Mouse (Mus musculus) liver, embryonic 12.5 days (tissue): Measurements from ENCODE around the gene Cant1. TPM values are rescaled to one million over a fixed set of nuclear protein-coding genes. Genes with fewer than 3 reads are reported as not detected.
"Not testable (repeated sequence)": the region's sequence is repeated elsewhere in the genome, so short reads cannot be mapped to it uniquely, and the experiment has no call there.

ENCODE experiments used
- ATAC-seq: fragments of 200-750 bp; cut with Nextera tagmentation; 2 replicates; pipeline ENCODE4 v1.8.0; 2017; ENCODE audit warnings: moderate number of reproducible peaks, mild to moderate bottlenecking, moderate library complexity
- H3K27ac ChIP-seq: fragments of 300-500 bp; sonication (generic); 2 replicates; pipeline ENCODE4 v1.5.1; 2016; ENCODE audit warnings: mild to moderate bottlenecking
- H3K27me3 ChIP-seq: fragments of 300-500 bp; sonication (generic); replicated peaks from 2 replicates; pipeline ENCODE4 v1.6.1; 2016; ENCODE audit warnings: mild to moderate bottlenecking, moderate library complexity
- H3K36me3 ChIP-seq: fragments of 300-500 bp; sonication (generic); 2 replicates; pipeline ENCODE4 v1.6.1; 2016; ENCODE audit warnings: mild to moderate bottlenecking, moderate library complexity
- H3K4me1 ChIP-seq: fragments of 300-500 bp; sonication (generic); 2 replicates; pipeline ENCODE4 v1.6.1; 2016
- H3K4me2 ChIP-seq: fragments of 300-500 bp; sonication (generic); 2 replicates; pipeline ENCODE4 v1.6.1; 2016; ENCODE audit warnings: mild to moderate bottlenecking, moderate library complexity
- H3K4me3 ChIP-seq: fragments of 300-500 bp; sonication (generic); 2 replicates; pipeline ENCODE4 v1.5.1; 2016; ENCODE audit warnings: mild to moderate bottlenecking, moderate library complexity
- H3K9ac ChIP-seq: fragments of 300-500 bp; sonication (generic); 2 replicates; pipeline ENCODE4 v1.6.1; 2016; ENCODE audit warnings: mild to moderate bottlenecking, moderate library complexity
- H3K9me3 ChIP-seq: fragments of 300-500 bp; sonication (generic); replicated peaks from 2 replicates; pipeline ENCODE4 v1.6.1; 2016; ENCODE audit warnings: mild to moderate bottlenecking, moderate library complexity
- WGBS: fragments of 180-500 bp; shearing (Covaris S2); methylation state at CpG from one replicate; pipeline ENCODE4 v1.1.7; 2016; ENCODE audit not compliant: insufficient replicate concordance; 5-methylcytosine and 5-hydroxymethylcytosine counted together
- polyA plus RNA-seq: library from polyadenylated mRNA; unstranded; fragments of >200 nt; fragmentation: Nextera tagmentation; extraction: Ambion mirVana; gene quantifications from 2 replicates; pipeline ENCODE4 v1.2.1, GENCODE M21; 2016

The Cant1 gene
- polyA plus RNA-seq, 1 experiment from 2014 or later, result 14.5 TPM

DNA sequence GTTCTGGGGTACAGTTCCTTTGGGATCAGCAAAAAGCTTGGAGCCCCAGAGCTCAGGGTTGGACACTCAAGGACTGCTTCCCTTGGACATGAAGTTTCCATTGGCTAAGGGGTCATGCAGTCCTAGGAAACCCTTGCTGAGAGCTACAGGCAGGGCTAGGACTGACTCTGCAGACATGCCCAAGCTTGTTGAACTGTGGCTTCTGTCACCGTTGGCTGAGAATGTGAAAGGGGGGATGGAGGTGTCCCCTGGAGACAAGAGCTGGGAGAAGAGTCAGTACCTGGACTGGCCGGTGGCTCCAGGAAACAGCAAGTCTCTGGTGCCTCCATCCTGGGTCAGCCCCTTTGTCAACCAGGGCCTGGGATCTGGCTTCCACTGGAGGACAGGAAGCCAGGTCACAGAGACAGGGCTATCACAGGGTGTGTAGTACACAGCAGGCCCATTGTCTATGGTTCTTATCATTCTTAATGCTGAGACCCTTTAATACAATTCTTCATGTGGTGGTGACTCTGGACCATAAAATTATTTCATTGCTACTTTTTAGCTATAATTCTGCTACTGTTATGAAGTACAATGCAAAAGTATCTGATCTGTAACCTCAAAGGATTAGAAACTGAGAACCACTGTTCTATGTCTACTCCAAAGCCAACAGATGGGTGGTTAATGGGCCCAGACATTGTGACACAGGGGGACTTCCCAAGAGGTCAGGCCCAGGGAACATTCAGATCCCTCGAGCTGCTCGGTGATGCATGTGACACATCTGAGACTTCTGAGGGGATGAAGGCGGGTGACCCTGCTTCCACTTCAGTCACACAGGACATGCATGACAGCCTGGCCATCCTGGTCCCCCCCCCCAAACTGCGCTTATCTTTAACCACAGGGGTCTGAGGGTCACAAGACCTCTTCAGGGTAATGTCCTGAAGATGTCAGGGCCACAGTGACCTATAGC lies 14.7 kb downstream of the Cant1 start:
- Histone ChIP-seq H3K4me1 (peaks cover 33% of the 10 kb centered on the region), H3K4me2 (no peak overlapping the region), H3K4me3 (no peak overlapping the region), H3K9ac (no peak overlapping the region), H3K9me3 (no peaks in the 10 kb centered on the region), H3K27ac (no peak overlapping the region), H3K27me3 (no peaks in the 10 kb centered on the region), H3K36me3 (peaks cover 43% of the 10 kb centered on the region)
- ATAC-seq, result no peak
- WGBS, result 60% methylated on average over 6 of the region's 6 CpGs

DNA sequence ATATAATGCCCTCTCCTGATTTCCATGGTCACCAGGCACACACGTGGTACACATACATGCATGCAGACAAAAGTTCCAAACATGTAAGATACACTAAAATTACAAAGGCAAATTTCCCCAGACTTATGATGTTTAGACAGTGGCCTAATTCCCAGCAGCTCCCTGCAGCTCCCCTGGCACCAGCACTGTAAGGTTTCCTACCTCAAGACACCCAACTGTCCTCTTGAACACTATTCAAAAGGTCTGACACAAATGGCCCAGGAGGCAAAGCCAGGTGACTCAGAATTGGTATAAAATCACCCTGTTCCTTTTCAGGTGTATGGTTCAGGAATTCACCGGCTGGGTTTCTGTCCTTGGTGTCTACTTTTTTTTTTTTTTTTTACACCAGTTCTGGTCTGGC lies 15.7 kb downstream of the Cant1 start:
- H3K9ac ChIP-seq, result no peak overlapping the region
- no peaks in the 10 kb centered on the region for H3K27me3 ChIP-seq
- 67% methylated on average over 2 of the region's 2 CpGs for whole genome bisulfite sequencing
- no peak overlapping the region for H3K4me2 ChIP-seq
- ATAC-seq, result no peak
- H3K36me3 ChIP-seq, result peaks cover 34% of the 10 kb centered on the region
- H3K4me3 ChIP-seq, result no peak overlapping the region
- no peak overlapping the region for H3K27ac ChIP-seq
- H3K9me3 ChIP-seq, result no peaks in the 10 kb centered on the region
- H3K4me1 ChIP-seq, result peaks cover 34% of the 10 kb centered on the region

DNA sequence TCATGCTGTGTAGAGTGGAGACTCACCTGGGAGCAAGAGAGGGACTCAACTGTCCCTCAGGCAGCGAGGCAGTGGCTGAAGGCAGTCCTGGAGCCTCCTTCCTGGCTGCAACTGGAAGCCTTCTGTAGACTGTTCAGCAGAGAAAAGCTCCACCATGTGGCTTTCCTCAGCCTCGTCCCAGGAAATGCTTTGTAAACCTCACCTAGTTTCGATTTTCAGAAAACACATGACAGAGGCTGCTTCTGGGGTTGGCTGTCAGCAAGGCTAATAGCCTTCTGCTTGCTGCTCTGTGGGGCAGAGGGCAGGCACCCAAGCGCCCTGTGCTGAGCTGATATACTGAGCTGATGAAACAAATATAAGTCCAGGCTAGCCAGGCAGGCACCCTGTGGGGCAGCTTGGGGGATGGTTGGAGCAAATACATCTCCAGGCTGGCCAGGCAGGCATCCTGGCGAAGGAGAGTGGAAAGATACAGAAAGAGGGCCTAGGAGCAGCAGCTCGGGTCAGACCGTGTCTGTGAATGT lies 17.1 kb downstream of the Cant1 start, which contains the start of gene Lgals3bp:
Gene Lgals3bp, minus strand, starts transcription at position 333 of the 521 bp plus-strand sequence.
- H3K4me2 ChIP-seq, result peak within 1 kb of the TSS; percentile 48
- H3K4me3 ChIP-seq, result peak within 1 kb of the TSS; percentile 16; the same call in 1 of the 2 replicates
- no peaks in the 10 kb centered on the region for H3K27me3 ChIP-seq
- WGBS, result 37% methylated on average over 7 of the region's 7 CpGs
- peaks cover 23% of the 10 kb centered on the region for H3K36me3 ChIP-seq
- ATAC-seq, result peak; percentile 53
- no peaks in the 10 kb centered on the region for H3K9me3 ChIP-seq
- peak within 1 kb of the TSS; percentile 74 for H3K27ac ChIP-seq
- H3K9ac ChIP-seq, result 0 out of 2 replicates have a peak within 1 kb of the TSS, but pooled peaks have one; percentile 6
- peaks cover 34% of the 10 kb centered on the region for H3K4me1 ChIP-seq

DNA sequence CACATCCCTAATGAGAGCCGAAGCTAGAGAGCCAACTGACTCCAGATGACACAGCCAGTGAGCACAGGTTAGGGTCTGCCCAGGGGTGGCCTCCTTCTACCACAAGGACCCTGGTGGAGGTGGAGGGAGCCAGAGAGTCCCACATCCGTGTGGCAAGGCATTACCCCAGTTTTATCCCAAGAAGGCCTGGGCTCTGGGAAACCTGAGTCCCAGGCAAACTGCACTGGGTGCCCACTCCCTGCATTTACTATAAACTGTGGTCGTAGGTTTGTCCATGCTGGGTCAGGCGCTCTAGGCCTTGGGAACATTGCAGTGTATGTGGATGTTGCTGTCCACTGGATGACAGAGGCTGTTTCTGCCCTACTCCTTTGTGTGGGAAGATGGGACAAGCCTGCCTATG lies 17.7 kb downstream of the Cant1 start:
- Histone ChIP-seq H3K27ac (peak overlapping the region; percentile 61), H3K27me3 (no peaks in the 10 kb centered on the region), H3K36me3 (peaks cover 22% of the 10 kb centered on the region), H3K9me3 (no peaks in the 10 kb centered on the region), H3K4me1 (peaks cover 34% of the 10 kb centered on the region), H3K9ac (0 out of 2 replicates have a peak overlapping the region, but pooled peaks have one; percentile 6), H3K4me2 (peak overlapping the region; percentile 48), H3K4me3 (peak overlapping the region; percentile 16; the same call in 1 of the 2 replicates)
- WGBS, result 62% methylated on average over 4 of the region's 4 CpGs
- no peak for ATAC-seq

DNA sequence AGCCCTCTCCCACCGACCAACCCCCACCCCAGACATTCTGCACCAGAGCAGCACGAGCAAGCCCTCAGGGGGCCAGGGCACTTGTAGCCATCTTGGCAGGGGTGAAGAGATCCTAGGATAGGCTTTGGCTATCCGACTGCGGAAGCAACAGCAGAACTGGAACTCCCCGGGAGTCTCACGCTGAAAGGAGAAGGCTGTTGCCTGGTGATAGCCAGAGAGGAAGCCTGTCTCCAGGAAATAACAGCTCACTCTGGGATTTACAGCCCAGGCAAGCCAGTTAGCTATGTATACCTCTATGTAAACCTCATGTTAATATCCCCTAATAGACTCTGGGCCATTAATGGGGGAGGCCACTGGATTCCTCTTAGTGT lies 18.3 kb downstream of the Cant1 start:
- peaks cover 22% of the 10 kb centered on the region for H3K36me3 ChIP-seq
- no peak overlapping the region for H3K4me3 ChIP-seq
- H3K9me3 ChIP-seq, result no peaks in the 10 kb centered on the region
- peaks cover 34% of the 10 kb centered on the region for H3K4me1 ChIP-seq
- H3K9ac ChIP-seq, result peak overlapping the region; percentile 15; the same call in 1 of the 2 replicates
- WGBS, result 10% methylated on average over 6 of the region's 6 CpGs
- peak overlapping the region; percentile 72 for H3K27ac ChIP-seq
- ATAC-seq, result peak; percentile 29; the same call in 1 of the 2 replicates
- no peaks in the 10 kb centered on the region for H3K27me3 ChIP-seq
- H3K4me2 ChIP-seq, result peak overlapping the region; percentile 48

DNA sequence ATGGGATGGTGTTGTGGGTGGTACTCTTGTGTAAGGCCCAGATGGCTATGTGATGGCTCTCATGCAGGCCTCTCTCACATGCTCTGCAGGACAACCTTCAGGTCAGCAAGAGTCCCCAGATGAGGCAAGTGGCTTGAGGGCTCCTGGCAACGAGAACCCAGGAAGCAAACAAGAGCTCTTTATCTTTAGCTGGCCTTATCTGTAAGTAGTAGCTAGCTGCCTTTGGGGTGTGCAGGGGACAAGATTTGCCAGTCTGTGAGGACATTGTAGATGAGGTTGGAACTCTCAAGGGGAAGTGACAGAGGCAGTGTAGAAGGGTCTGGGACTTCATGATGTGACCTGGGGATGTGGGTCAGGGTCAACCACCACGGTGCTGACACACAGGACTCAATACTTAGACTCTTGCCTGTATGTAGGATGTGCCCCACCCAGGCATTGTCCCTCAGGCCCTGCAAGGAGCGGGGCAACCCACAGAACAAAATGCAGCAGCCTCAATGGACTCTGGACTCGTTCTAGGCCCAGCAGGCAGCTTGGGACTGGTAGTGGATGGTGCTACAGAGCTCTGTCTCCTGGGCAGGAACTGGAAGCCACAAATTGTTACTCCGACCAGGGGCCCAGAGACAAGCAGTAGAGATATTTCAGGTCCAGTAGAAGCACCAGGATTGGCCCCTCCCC lies 18.9 kb downstream of the Cant1 start:
- no peak overlapping the region for H3K4me3 ChIP-seq
- peaks cover 20% of the 10 kb centered on the region for H3K36me3 ChIP-seq
- H3K9me3 ChIP-seq, result no peaks in the 10 kb centered on the region
- H3K9ac ChIP-seq, result peak overlapping the region; percentile 15; the same call in 1 of the 2 replicates
- ATAC-seq, result peak; percentile 60
- no peaks in the 10 kb centered on the region for H3K27me3 ChIP-seq
- WGBS, result 23% methylated on average over 5 of the region's 5 CpGs
- peaks cover 34% of the 10 kb centered on the region for H3K4me1 ChIP-seq
- peak overlapping the region; percentile 48 for H3K4me2 ChIP-seq
- H3K27ac ChIP-seq, result peak overlapping the region; percentile 72

DNA sequence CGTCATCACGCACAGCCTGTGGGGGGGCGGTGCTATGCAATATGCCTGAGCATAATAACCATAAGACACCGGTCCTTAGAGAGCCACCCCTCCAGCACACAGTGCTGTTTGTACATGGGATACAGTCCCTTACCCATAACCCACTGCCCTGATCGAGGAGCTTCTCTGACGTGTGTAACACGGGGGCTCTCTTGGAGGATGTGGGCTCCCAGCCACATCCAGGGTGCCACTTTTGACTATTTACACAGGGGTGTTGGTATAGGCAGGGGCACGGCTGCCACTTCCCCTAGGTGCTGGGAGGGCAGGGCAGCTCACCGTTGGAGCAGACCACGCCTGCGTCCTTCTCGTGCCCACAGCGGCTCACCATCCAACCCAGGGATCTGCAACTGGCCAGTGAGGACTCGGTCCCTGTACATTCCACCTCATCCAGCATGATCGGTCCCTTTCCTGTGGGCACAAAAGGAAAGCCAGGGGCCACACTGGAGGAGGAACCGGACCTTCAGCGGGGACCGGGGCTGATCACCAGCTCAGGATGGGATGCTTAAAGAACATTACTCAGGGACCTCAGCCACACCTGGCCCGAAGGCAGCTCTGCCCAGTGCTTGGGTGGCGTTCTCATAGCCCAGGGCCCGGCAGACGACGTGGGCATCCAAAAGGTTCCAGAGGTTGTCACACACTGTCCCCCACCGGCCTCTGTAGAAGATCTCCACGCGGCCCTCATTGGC lies 20.9 kb downstream of the Cant1 start:
- 83% methylated on average over 26 of the region's 26 CpGs for WGBS
- no peak overlapping the region for H3K4me3 ChIP-seq
- H3K4me1 ChIP-seq, result peaks cover 34% of the 10 kb centered on the region
- H3K4me2 ChIP-seq, result no peak overlapping the region
- H3K9ac ChIP-seq, result no peak overlapping the region
- H3K9me3 ChIP-seq, result no peaks in the 10 kb centered on the region
- H3K27me3 ChIP-seq, result no peaks in the 10 kb centered on the region
- peaks cover 21% of the 10 kb centered on the region for H3K36me3 ChIP-seq
- no peak for ATAC-seq
- H3K27ac ChIP-seq, result no peak overlapping the region

DNA sequence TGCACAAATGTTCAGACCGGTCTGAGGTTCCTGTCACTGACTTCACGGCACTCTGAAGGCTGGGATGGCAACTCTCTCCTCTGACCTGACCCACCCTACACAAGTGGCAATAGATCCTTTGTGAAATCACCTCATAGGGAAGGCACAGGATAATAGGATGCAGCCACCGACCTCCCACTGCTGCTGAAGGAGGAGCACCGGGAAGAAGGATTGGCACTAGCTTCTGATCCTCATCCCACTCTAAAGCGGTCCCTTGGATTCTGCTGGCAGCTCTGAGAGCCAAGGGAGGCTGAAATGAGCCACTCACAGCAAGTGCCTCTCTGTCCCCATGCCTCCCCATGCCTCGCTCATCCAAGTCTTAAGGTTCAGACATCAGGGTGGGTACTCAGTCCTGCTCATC lies 24.3 kb downstream of the Cant1 start:
- no peak overlapping the region for H3K4me3 ChIP-seq
- 58% methylated on average over 6 of the region's 6 CpGs for WGBS

DNA sequence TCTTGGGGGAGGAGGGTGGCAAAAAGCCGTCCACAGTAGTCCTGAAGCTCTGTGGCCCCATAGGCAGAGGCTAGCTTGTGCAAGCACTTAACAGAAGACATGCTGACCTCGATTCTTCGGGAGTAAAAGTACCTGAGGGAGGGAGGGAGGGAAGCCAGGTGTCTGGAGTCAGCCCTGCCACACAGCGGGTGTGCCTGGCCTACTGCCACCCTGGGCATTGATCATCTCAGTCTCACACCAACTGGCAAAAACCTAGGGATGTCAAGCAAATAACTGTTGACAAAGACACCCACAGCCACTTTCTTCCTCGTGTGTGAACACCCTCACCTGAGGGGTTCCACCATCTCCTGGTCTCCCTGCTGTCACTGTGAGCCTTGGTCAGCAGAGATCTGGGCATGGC lies 24.9 kb downstream of the Cant1 start:
- Histone ChIP-seq H3K9me3 (no peaks in the 10 kb centered on the region), H3K27ac (no peak overlapping the region), H3K4me3 (no peak overlapping the region), H3K36me3 (peaks cover 22% of the 10 kb centered on the region), H3K27me3 (no peaks in the 10 kb centered on the region), H3K9ac (no peak overlapping the region), H3K4me1 (no peaks in the 10 kb centered on the region), H3K4me2 (no peak overlapping the region)
- ATAC-seq, result no peak
- 46% methylated on average over 5 of the region's 5 CpGs for WGBS

More for the DNA sequence above, 24.3 kb downstream of the Cant1 start:
- peaks cover 4% of the 10 kb centered on the region for H3K4me1 ChIP-seq
- peaks cover 24% of the 10 kb centered on the region for H3K36me3 ChIP-seq
- H3K9me3 ChIP-seq, result no peaks in the 10 kb centered on the region
- H3K9ac ChIP-seq, result no peak overlapping the region
- H3K27me3 ChIP-seq, result no peaks in the 10 kb centered on the region
- H3K27ac ChIP-seq, result no peak overlapping the region
- no peak for ATAC-seq
- no peak overlapping the region for H3K4me2 ChIP-seq

DNA sequence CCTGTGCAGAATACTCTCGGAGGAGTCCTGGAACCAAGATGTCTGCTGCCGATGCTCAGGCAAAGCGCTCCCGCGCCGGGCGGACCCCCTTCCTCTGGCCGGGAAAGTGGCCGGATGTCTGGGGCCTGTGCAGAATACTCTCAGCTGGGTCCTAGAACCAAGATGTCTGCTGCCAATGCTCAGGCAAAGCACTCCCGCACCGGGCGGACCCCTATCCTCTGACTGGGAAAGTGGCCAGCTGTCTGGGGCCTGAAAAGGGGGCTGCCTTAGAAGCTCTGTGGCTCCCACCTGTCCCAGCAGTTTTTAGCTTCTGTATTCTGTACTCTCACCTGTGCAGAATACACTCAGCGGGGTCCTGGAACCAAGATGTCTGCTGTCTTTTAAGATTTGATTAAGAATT lies 31.1 kb downstream of the Cant1 start:
- not testable (repeated sequence) for H3K4me3 ChIP-seq, ATAC-seq, H3K9me3 ChIP-seq, H3K27ac ChIP-seq, H3K36me3 ChIP-seq, H3K27me3 ChIP-seq, H3K4me2 ChIP-seq, H3K9ac ChIP-seq, H3K4me1 ChIP-seq
- 85% methylated on average over 13 of the region's 13 CpGs for WGBS

DNA sequence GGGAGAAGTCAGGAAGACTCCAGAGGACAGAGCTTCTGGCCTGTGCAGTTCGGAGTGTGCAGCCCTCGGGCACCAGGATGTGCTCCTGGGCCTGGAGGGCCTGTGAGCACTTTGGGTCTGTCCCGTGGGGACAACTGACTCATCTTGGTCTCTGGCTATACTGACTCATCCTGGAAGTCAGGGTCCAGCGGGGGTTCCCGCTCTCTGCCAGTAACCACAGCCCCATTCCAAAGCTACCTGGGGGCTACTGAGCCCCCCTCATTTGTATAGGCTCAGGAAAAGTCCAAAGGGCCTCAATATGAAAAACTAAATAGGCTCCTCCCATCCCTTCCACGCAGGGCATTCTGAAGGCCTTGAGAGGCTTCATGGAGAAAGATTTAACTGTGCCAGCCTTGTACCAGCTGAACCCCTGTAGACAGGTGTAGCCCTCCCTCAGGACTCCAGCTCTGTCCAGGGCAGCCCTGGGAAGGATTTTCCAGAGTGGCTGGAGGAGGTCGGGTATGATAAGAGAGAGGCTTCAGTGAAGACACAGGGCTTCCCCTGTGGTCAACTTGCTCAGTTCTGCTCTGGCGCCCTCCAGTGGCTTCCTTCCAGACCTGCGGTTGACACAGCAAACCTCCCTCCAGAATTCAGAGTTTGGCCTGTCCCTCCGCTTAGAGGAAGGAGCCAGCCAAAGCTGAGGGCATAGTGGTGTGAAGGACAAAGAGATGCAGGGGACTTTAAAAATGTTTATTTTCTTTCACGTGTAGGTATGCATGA lies 39.5 kb downstream of the Cant1 start:
- Histone ChIP-seq H3K4me2 (no peak overlapping the region), H3K4me3 (no peak overlapping the region), H3K9ac (no peak overlapping the region), H3K9me3 (no peaks in the 10 kb centered on the region), H3K36me3 (no peaks in the 10 kb centered on the region), H3K27me3 (peaks cover 9% of the 10 kb centered on the region), H3K4me1 (no peaks in the 10 kb centered on the region), H3K27ac (no peak overlapping the region)
- ATAC-seq, result peak; percentile 30; the same call in 1 of the 2 replicates
- WGBS, result 33% methylated on average over 11 of the region's 11 CpGs
